Mouse (Mus musculus) adrenal gland, postnatal 4 days (tissue): ENCODE measurements around the gene Olfr1228. TPM values are rescaled to one million over a fixed set of nuclear protein-coding genes. Genes with fewer than 3 reads are reported as not detected.

Experiments
- DNase-seq, 2 experiments: peaks; one replicate each; pipeline ENCODE4 v3.0.0; 2021 to 2022; ENCODE audit warnings: low spot score in 2 of 2, mixed read lengths in 2 of 2
- long read RNA-seq, 2 experiments: library from polyadenylated mRNA; stranded (forward); transcript quantifications; one replicate each; pipeline ENCODE4 v2.0.0; 2021
- total RNA-seq, 2 experiments: library from RNA; stranded (reverse); gene quantifications; 2 replicates each; pipeline ENCODE4 v1.2.3; 2021

The Olfr1228 gene
- not detected for total RNA-seq
- long read RNA-seq, experiment 1: 0 reads
- long read RNA-seq, experiment 2: 0 reads

- DNase-seq: no peak
Observed at GRCm38 (mm10) chr2:89253962-89254361, at the start of gene Olfr1228. Gene Olfr1228, minus strand, starts transcription at chr2:89254062.

GRCm38 (mm10) chr2:89297168-89297567 lies 43.3 kb upstream of the Olfr1228 start, which contains the start of gene Olfr1230:
Gene Olfr1230, minus strand, starts transcription at chr2:89297268.
- DNase-seq: no peak

GRCm38 (mm10) chr2:89287914-89288313 lies 34.1 kb upstream of the Olfr1228 start, which contains the start of gene Olfr1229:
Gene Olfr1229, minus strand, starts transcription at chr2:89288014.
- DNase-seq: no peak

GRCm38 (mm10) chr2:89199948-89200347 lies 53.9 kb downstream of the Olfr1228 start, which contains the start of gene Olfr1226:
Gene Olfr1226, minus strand, starts transcription at chr2:89200048.
- no peak for DNase-seq

Other genes with a start within 250 kb of the Olfr1228 start
- not detected for gene Olfr1215, start 247.1 kb downstream of the Olfr1228 start, total RNA-seq
- gene Olfr1216, start 235.7 kb downstream of the Olfr1228 start, total RNA-seq: not detected
- not detected for gene Olfr1217, start 222.0 kb downstream of the Olfr1228 start, total RNA-seq
- not detected for gene Olfr1218, start 192.9 kb downstream of the Olfr1228 start, total RNA-seq
- gene Olfr1219, start 170.5 kb downstream of the Olfr1228 start, total RNA-seq: not detected
- gene Olfr1220, start 147.2 kb downstream of the Olfr1228 start, total RNA-seq: not detected
- gene Olfr1221, start 136.8 kb downstream of the Olfr1228 start, total RNA-seq: not detected
- gene Olfr1222, start 121.0 kb downstream of the Olfr1228 start, total RNA-seq: not detected
- not detected for gene Olfr1223, start 102.5 kb downstream of the Olfr1228 start, total RNA-seq
- gene Olfr1224-ps1, start 90.0 kb downstream of the Olfr1228 start, total RNA-seq: not detected
- not detected for gene Olfr1225, start 79.4 kb downstream of the Olfr1228 start, total RNA-seq
- gene Olfr1226, start 54.0 kb downstream of the Olfr1228 start, total RNA-seq: not detected
- gene Olfr1229, start 34.0 kb upstream of the Olfr1228 start, total RNA-seq: not detected
- gene Olfr1230, start 43.2 kb upstream of the Olfr1228 start, total RNA-seq: not detected
- gene Olfr1231, start 53.0 kb upstream of the Olfr1228 start, total RNA-seq: not detected
- not detected for gene Olfr1232, start 75.6 kb upstream of the Olfr1228 start, total RNA-seq
- not detected for gene Olfr1233, start 88.3 kb upstream of the Olfr1228 start, total RNA-seq
- gene Olfr1234, start 110.8 kb upstream of the Olfr1228 start, total RNA-seq: not detected
- gene Olfr1238, start 155.6 kb upstream of the Olfr1228 start, total RNA-seq: not detected
- not detected for gene Olfr1239, start 166.3 kb upstream of the Olfr1228 start, total RNA-seq
- gene Olfr1240, start 188.9 kb upstream of the Olfr1228 start, total RNA-seq: not detected
- not detected for gene Olfr1241, start 233.1 kb upstream of the Olfr1228 start, total RNA-seq
- gene Olfr1242, start 244.3 kb upstream of the Olfr1228 start, total RNA-seq: not detected